Mouse (Mus musculus) heart, embryonic 14.5 days (tissue): Measurements from ENCODE around the gene Pigx. TPM values are rescaled to one million over a fixed set of nuclear protein-coding genes. Genes with fewer than 3 reads are reported as not detected.

Experiments used
- polyA plus RNA-seq: library from polyadenylated mRNA; unstranded; fragments of >200 nt; fragmentation: Nextera tagmentation; extraction: Ambion mirVana; gene quantifications from 2 replicates; pipeline ENCODE4 v1.2.1, GENCODE M21; 2014

Gene Pigx
- polyA plus RNA-seq, 1 experiment from 2014 or later, result 91.6 TPM

Other genes with a start within 250 kb of the Pigx start
- gene Meltf, start 220.9 kb downstream of the Pigx start, polyA plus RNA-seq, result not detected in 2 replicates
- gene Pigz, start 165.9 kb downstream of the Pigx start, polyA plus RNA-seq, result 0.12 and 0.47 TPM in 2 replicates
- 131 and 132 TPM in 2 replicates for gene 0610012G03Rik, start 151.2 kb downstream of the Pigx start, polyA plus RNA-seq
- gene Ncbp2, start 151.2 kb downstream of the Pigx start, polyA plus RNA-seq, result 67.1 and 69.9 TPM in 2 replicates
- gene Senp5, start 96.5 kb downstream of the Pigx start, polyA plus RNA-seq, result 6.7 and 6.9 TPM in 2 replicates
- 23.5 and 26.2 TPM in 2 replicates for gene Pak2, start 20.4 kb downstream of the Pigx start, polyA plus RNA-seq
- gene Cep19, start 60 bp upstream of the Pigx start, polyA plus RNA-seq, result 18.5 and 25.0 TPM in 2 replicates
- 7.4 and 8.7 TPM in 2 replicates for gene Nrros, start 65.9 kb upstream of the Pigx start, polyA plus RNA-seq
- not detected in 2 replicates for gene Bex6, start 80.1 kb upstream of the Pigx start, polyA plus RNA-seq
- gene Fbxo45, start 147.4 kb upstream of the Pigx start, polyA plus RNA-seq, result 12.9 and 13.0 TPM in 2 replicates
- 10.9 and 11.5 TPM in 2 replicates for gene Wdr53, start 147.5 kb upstream of the Pigx start, polyA plus RNA-seq
- gene Smco1, start 171.7 kb upstream of the Pigx start, polyA plus RNA-seq, result 0.14 TPM in 1 of 2 replicates, not detected in the other
- gene Rnf168, start 177.7 kb upstream of the Pigx start, polyA plus RNA-seq, result 18.1 and 18.8 TPM in 2 replicates
- 19.4 and 21.8 TPM in 2 replicates for gene Ubxn7, start 232.5 kb upstream of the Pigx start, polyA plus RNA-seq